ENCODE assay signal across 2 mouse cellular contexts in the genomic region with DNA sequence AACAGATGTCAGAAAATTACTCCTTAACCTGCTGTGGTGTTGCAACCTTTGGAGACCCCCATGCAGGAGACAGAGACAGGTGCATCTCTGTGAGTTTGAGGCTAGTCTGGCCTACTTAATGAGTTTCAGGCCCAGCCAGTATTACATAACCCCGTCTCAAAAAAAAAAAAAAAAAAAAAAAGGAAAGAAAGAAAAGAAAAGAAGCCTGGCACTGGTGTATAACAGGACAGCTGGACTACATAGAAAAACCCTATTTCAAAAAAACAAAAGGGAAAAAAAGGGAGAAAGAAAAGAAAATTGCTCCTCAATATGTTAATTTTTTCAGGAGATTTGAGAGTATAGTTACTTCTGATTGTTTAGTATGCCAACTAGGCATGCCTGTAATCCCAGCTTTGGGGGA.
TF ChIP-seq lines count a peak whose summit lies in the region.

No protein-coding gene starts in this region.

TF ChIP-seq in CH12.LX, 34 proteins besides CTCF, POLR2A, EP300 and RAD21:
- no peak for TF ChIP-seq RCOR1 (conservative IDR thresholded peaks at IDR 0.05; ENCODE audit: low read depth, low read length)
- peak; percentile 31; the same call in 1 of the 2 replicates for TF ChIP-seq ZNF384 (IDR thresholded peaks at IDR 0.05; ENCODE audit: low read depth, low read length)
TF ChIP-seq in CH12.LX: peak in this region for 1.

TF ChIP-seq in MEL, 35 proteins besides CTCF, POLR2A, EP300 and RAD21:
- no peak for TF ChIP-seq ZMIZ1 (IDR thresholded peaks at IDR 0.05; ENCODE audit: low read depth, low read length)
- TF ChIP-seq USF1 (IDR thresholded peaks at IDR 0.05; ENCODE audit: low read depth, low read length): no peak
- no peak for TF ChIP-seq KAT2A (conservative IDR thresholded peaks at IDR 0.05; ENCODE audit: low read depth, low read length)
- 0 out of 2 replicates have a peak, but pooled peaks have one; percentile 4 for TF ChIP-seq MXI1 (IDR thresholded peaks at IDR 0.05; ENCODE audit: low read depth, low read length)
- no peak for TF ChIP-seq MAZ (IDR thresholded peaks at IDR 0.05; ENCODE audit: low read depth, low read length)
- no peak for TF ChIP-seq GABPA (IDR thresholded peaks at IDR 0.05; ENCODE audit: low read depth, low read length)
- TF ChIP-seq SIN3A (IDR thresholded peaks at IDR 0.05; ENCODE audit: low read length): no peak
- no peak for TF ChIP-seq ELF1 (IDR thresholded peaks at IDR 0.05; ENCODE audit: low read depth, low read length)
- TF ChIP-seq ZNF384 (IDR thresholded peaks at IDR 0.05; ENCODE audit: low read depth, low read length): peak; percentile 55
- no peak for TF ChIP-seq JUND (IDR thresholded peaks at IDR 0.05; ENCODE audit: low read depth, low read length)
- no peak for TF ChIP-seq GATA1 (IDR thresholded peaks at IDR 0.05; ENCODE audit: low read depth, low read length)
- no peak for TF ChIP-seq TCF12 (IDR thresholded peaks at IDR 0.05; ENCODE audit: low read depth, low read length)
